ENCODE assay signal across 10 mouse cellular contexts in genomic region chr10:94523297-94523696, GRCm38 (mm10).
A peak's percentile ranks its signal among the peaks of the same experiment; 100 is the strongest.
DNase-seq lines count a peak whose midpoint lies in the region; ATAC-seq and TF ChIP-seq lines count a peak whose summit lies in the region.
"Had no signal": no experiment of that assay in that cellular context is flagged by ENCODE, and none has a peak within 500 bp of the region (broad histone marks: within the 10 kb centered on the region; RNA-seq: fewer than 3 reads in every experiment).

No protein-coding gene starts in this region.

- TF ChIP-seq CTCF in stomach, postnatal 0 days (IDR thresholded peaks at IDR 0.05; ENCODE audit: low read depth): no peak

- no peak for TF ChIP-seq EP300 in stomach, postnatal 0 days (optimal IDR thresholded peaks at IDR 0.05)

- H3K36me3 ChIP-seq in midbrain, embryonic 10.5 days: no peaks in the 10 kb centered on the region
- no peaks in the 10 kb centered on the region for H3K36me3 ChIP-seq in midbrain, embryonic 11.5 days (ENCODE audit: control insufficient read depth, insufficient read depth, low read length)
- H3K36me3 ChIP-seq in limb, embryonic 12.5 days: no peaks in the 10 kb centered on the region
- no peaks in the 10 kb centered on the region for H3K36me3 ChIP-seq in stomach, postnatal 0 days (ENCODE audit: control insufficient read depth, insufficient read depth, low read length)

- no peak overlapping the region for H3K4me2 ChIP-seq in midbrain, embryonic 11.5 days
- H3K4me2 ChIP-seq in limb, embryonic 12.5 days: 0 out of 2 replicates have a peak overlapping the region, but pooled peaks have one; percentile 35
- H3K4me2 ChIP-seq in stomach, postnatal 0 days (replicated peaks; ENCODE audit: low read depth): no peak overlapping the region

- no peaks in the 10 kb centered on the region for H3K9me3 ChIP-seq in midbrain, embryonic 10.5 days (replicated peaks)
- H3K9me3 ChIP-seq in midbrain, embryonic 11.5 days (ENCODE audit: control insufficient read depth, low read length): no peaks in the 10 kb centered on the region
- no peaks in the 10 kb centered on the region for H3K9me3 ChIP-seq in limb, embryonic 12.5 days
- H3K9me3 ChIP-seq in stomach, postnatal 0 days (ENCODE audit: control insufficient read depth, low read length): no peaks in the 10 kb centered on the region

- H3K27ac ChIP-seq in midbrain, embryonic 10.5 days (replicated peaks): 0 out of 2 replicates have a peak overlapping the region, but pooled peaks have one; percentile 19
- no peak overlapping the region for H3K27ac ChIP-seq in midbrain, embryonic 11.5 days (ENCODE audit: low read depth, low read length)
- no peak overlapping the region for H3K27ac ChIP-seq in limb, embryonic 12.5 days
- H3K27ac ChIP-seq in stomach, postnatal 0 days (replicated peaks): peak overlapping the region; percentile 61; the same call in 1 of the 2 replicates
- H3K27ac ChIP-seq: liver, embryonic 14.5 days had no signal

- H3K4me3 ChIP-seq in midbrain, embryonic 10.5 days: no peak overlapping the region
- no peak overlapping the region for H3K4me3 ChIP-seq in midbrain, embryonic 11.5 days (ENCODE audit: low read depth, low read length)
- H3K4me3 ChIP-seq in limb, embryonic 12.5 days (replicated peaks): no peak overlapping the region
- no peak overlapping the region for H3K4me3 ChIP-seq in stomach, postnatal 0 days (ENCODE audit: low read depth, low read length)

- peaks cover 41% of the 10 kb centered on the region for H3K4me1 ChIP-seq in midbrain, embryonic 10.5 days
- peaks cover 11% of the 10 kb centered on the region for H3K4me1 ChIP-seq in midbrain, embryonic 11.5 days (ENCODE audit: control insufficient read depth, insufficient read depth, low read length)
- peaks cover 49% of the 10 kb centered on the region for H3K4me1 ChIP-seq in limb, embryonic 12.5 days (replicated peaks)
- H3K4me1 ChIP-seq in stomach, postnatal 0 days (replicated peaks; ENCODE audit: control insufficient read depth, insufficient read depth): no peaks in the 10 kb centered on the region

- DNase-seq in frontal cortex, postnatal 14 days (ENCODE audit: low spot score in 2 of 2): no peak
- no peak for DNase-seq in midbrain, embryonic 10.5 days (ENCODE audit: low spot score)
- no peak for DNase-seq in midbrain, embryonic 11.5 days (ENCODE audit: low spot score, missing footprints)
- no peak for DNase-seq in stomach, postnatal 0 days (ENCODE audit: low spot score)
- DNase-seq in cerebellum, adult 18-20 months: no peak
- no peak for DNase-seq in gastrocnemius, adult 18-20 months (ENCODE audit: low spot score)
- DNase-seq: cerebellum, adult 9-10 months had no signal

- no peak overlapping the region for H3K9ac ChIP-seq in midbrain, embryonic 11.5 days (ENCODE audit: low read length)
- no peak overlapping the region for H3K9ac ChIP-seq in limb, embryonic 12.5 days (replicated peaks)
- H3K9ac ChIP-seq in stomach, postnatal 0 days (ENCODE audit: low read length): no peak overlapping the region
- H3K9ac ChIP-seq: liver, embryonic 14.5 days had no signal

- ATAC-seq in frontal cortex, adult (ENCODE audit: low TSS enrichment): peak; percentile 16; the same call in 1 of the 2 replicates
- ATAC-seq in midbrain, embryonic 11.5 days (ENCODE audit: low FRiP score): no peak
- no peak for ATAC-seq in limb, embryonic 12.5 days (ENCODE audit: insufficient number of reproducible peaks, insufficient read depth, low FRiP score, low TSS enrichment, low read depth)
- ATAC-seq in stomach, postnatal 0 days (ENCODE audit: low FRiP score, low TSS enrichment): no peak

- WGBS in midbrain, embryonic 10.5 days: 89% methylated on average over 8 of the region's 8 CpGs
- WGBS in midbrain, embryonic 11.5 days: 88% methylated on average over 8 of the region's 8 CpGs
- 77% methylated on average over 8 of the region's 8 CpGs for WGBS in limb, embryonic 12.5 days
- 69% methylated on average over 8 of the region's 8 CpGs for WGBS in stomach, postnatal 0 days

- peaks cover 35% of the 10 kb centered on the region for H3K27me3 ChIP-seq in midbrain, embryonic 10.5 days (ENCODE audit: low read depth, poor library complexity, severe bottlenecking)
- H3K27me3 ChIP-seq in midbrain, embryonic 11.5 days (ENCODE audit: control insufficient read depth, insufficient read depth, low read length): no peaks in the 10 kb centered on the region
- peaks cover 6% of the 10 kb centered on the region for H3K27me3 ChIP-seq in limb, embryonic 12.5 days
- no peaks in the 10 kb centered on the region for H3K27me3 ChIP-seq in stomach, postnatal 0 days (ENCODE audit: control insufficient read depth, insufficient read depth, low read length)

Comparison
In these comparisons a context has a peak if more than half of its experiments do, and no peak if none do; other contexts are left out.
1. H3K27ac ChIP-seq: peak in midbrain, embryonic 10.5 days (single experiment) and stomach, postnatal 0 days (single experiment); none in midbrain, embryonic 11.5 days (single experiment) and limb, embryonic 12.5 days (single experiment).